Mouse (Mus musculus) liver, postnatal 0 days (tissue): Measurements from ENCODE around the gene Ptk6.

Experiments used
- CTCF ChIP-seq: sonication (generic); IDR thresholded peaks from 2 replicates; pipeline ENCODE4 v1.5.1; 2016; ENCODE audit warnings: antibody characterized with exemption, low read depth
- EP300 ChIP-seq: IDR thresholded peaks from 2 replicates; pipeline ENCODE4 v1.6.1; 2016; ENCODE audit warnings: antibody characterized with exemption, low read depth, mild to moderate bottlenecking

DNA sequence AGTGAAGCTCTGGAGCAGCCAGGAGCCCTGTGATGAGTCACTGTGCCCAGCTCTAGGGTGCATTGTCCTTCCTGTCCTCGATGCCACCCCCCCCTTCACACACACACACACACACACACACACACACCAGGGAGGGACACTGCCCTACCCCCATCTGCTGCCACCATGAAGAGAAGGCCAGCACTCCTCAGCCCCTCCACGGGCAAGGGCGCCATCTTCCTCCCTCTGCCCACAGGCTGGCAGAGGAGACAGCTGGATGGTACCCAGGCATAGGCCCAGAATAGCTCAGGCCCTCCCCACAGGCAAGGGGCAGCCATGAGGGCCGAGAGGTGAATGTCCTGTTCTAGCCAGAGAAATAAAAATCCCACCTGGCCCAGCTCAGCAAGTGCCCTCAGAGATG lies 46.8 kb downstream of the Ptk6 start:
- no peak for TF ChIP-seq CTCF
- TF ChIP-seq EP300, result no peak
